Mouse (Mus musculus) neural tube, embryonic 10.5 days (tissue): ENCODE measurements around the gene Fbxl19.

Experiments
- DNase-seq: peaks from one replicate; pipeline ENCODE4 v3.0.0-alpha.2; 2017; ENCODE audit warnings: low spot score; ENCODE audit errors: extremely low spot score

The Fbxl19 gene

GRCm38 (mm10) chr7:127744366-127745045 is at the start of gene Fbxl19:
Gene Fbxl19 (plus strand): TSS chr7:127744543.
- peak; percentile 68 for DNase-seq

GRCm38 (mm10) chr7:127698986-127699385 is 45.4 kb upstream of the Fbxl19 start:
- DNase-seq, result no peak

GRCm38 (mm10) chr7:127700712-127701331 is 43.5 kb upstream of the Fbxl19 start:
- DNase-seq, result no peak

GRCm38 (mm10) chr7:127703561-127704178 is 40.7 kb upstream of the Fbxl19 start:
- no peak for DNase-seq

- no peak for DNase-seq
Measured at GRCm38 (mm10) chr7:127704598-127704997, 39.7 kb upstream of the Fbxl19 start.

GRCm38 (mm10) chr7:127705706-127706105 is 38.6 kb upstream of the Fbxl19 start:
- DNase-seq, result no peak

- no peak for DNase-seq
Measured at GRCm38 (mm10) chr7:127707045-127707956, 37.0 kb upstream of the Fbxl19 start.

- no peak for DNase-seq
Measured at GRCm38 (mm10) chr7:127707957-127708206, 36.5 kb upstream of the Fbxl19 start.

- DNase-seq, result peak; percentile 91
Measured at GRCm38 (mm10) chr7:127708207-127709078, 35.9 kb upstream of the Fbxl19 start, which contains the start of gene Bcl7c. Gene Bcl7c (minus strand): TSS chr7:127708933.

GRCm38 (mm10) chr7:127709261-127709979 is 34.9 kb upstream of the Fbxl19 start:
- no peak for DNase-seq

- DNase-seq, result no peak
Measured at GRCm38 (mm10) chr7:127711031-127711430, 33.3 kb upstream of the Fbxl19 start.

- no peak for DNase-seq
Measured at GRCm38 (mm10) chr7:127711456-127711855, 32.9 kb upstream of the Fbxl19 start.

GRCm38 (mm10) chr7:127712461-127713385 is 31.6 kb upstream of the Fbxl19 start, which contains the start of gene Ctf1:
Gene Ctf1 (plus strand): TSS chr7:127712736.
- DNase-seq, result peak; percentile 81

GRCm38 (mm10) chr7:127714816-127715215 is 29.5 kb upstream of the Fbxl19 start:
- DNase-seq, result no peak

- peak; percentile 80 for DNase-seq
Measured at GRCm38 (mm10) chr7:127716992-127717391, 27.4 kb upstream of the Fbxl19 start.

- DNase-seq, result no peak
Measured at GRCm38 (mm10) chr7:127718339-127718738, 26.0 kb upstream of the Fbxl19 start.

GRCm38 (mm10) chr7:127719258-127719657 is 25.1 kb upstream of the Fbxl19 start:
- no peak for DNase-seq

- DNase-seq, result no peak
Measured at GRCm38 (mm10) chr7:127725490-127725889, 18.9 kb upstream of the Fbxl19 start.

- no peak for DNase-seq
Measured at GRCm38 (mm10) chr7:127725924-127726323, 18.4 kb upstream of the Fbxl19 start.
